Mouse (Mus musculus): ENCODE measurements around the gene Olfr535. TPM values are rescaled to one million over a fixed set of nuclear protein-coding genes. Genes with fewer than 3 reads are reported as not detected.
"Not testable (repeated sequence)": the region's sequence is repeated elsewhere in the genome, so short reads cannot be mapped to it uniquely, and the experiment has no call there.

Olfr535 gene
- polyA plus RNA-seq (2016; fragmentation: Nextera tagmentation; extraction: Ambion mirVana), result not detected in 2 replicates

GRCm38 (mm10) chr7:140483916-140484315, at the start of gene Olfr535:
Gene Olfr535, plus strand, starts transcription at chr7:140484216.
- no peaks in the 10 kb centered on the region for H3K36me3 ChIP-seq
- H3K4me1 ChIP-seq, result no peaks in the 10 kb centered on the region
- no peaks in the 10 kb centered on the region for H3K27me3 ChIP-seq (ENCODE audit: insufficient read depth, poor library complexity, severe bottlenecking)
- DNase-seq (ENCODE audit: low spot score), result no peak
- WGBS, result 74% methylated on average over 1 of the region's 1 CpGs
- H3K27ac ChIP-seq, result no peak within 1 kb of the TSS
- H3K9me3 ChIP-seq, result no peaks in the 10 kb centered on the region
- no peak within 1 kb of the TSS for H3K4me3 ChIP-seq

DNA sequence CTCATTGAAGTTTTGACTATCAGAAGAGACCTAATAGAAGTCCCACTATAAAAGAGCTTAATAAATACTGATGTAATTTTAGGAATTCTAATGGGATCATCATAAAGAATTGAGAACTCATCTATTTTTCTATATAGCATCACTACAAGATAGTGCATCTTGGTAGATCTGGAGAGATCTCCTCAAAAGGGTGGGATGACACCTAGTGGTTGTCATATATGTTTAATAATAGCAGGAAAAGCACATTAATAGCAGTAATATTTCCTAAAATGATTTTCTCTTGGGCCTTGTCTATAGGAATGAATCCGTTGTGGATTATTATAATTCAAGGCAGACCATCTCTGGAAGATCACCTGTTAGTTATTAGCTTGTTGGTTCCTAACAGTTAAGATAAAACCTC, 40.9 kb upstream of the Olfr535 start:
- no peak for DNase-seq (ENCODE audit: low spot score)
- H3K4me3 ChIP-seq, result no peak overlapping the region
- no peaks in the 10 kb centered on the region for H3K36me3 ChIP-seq
- no peaks in the 10 kb centered on the region for H3K9me3 ChIP-seq
- no peak overlapping the region for H3K27ac ChIP-seq
- 74% methylated on average over 1 of the region's 1 CpGs for WGBS
- no peaks in the 10 kb centered on the region for H3K27me3 ChIP-seq (ENCODE audit: insufficient read depth, poor library complexity, severe bottlenecking)
- H3K4me1 ChIP-seq, result no peaks in the 10 kb centered on the region

- not testable (repeated sequence) for DNase-seq (ENCODE audit: low spot score); H3K27ac ChIP-seq; H3K9me3 ChIP-seq; H3K4me1 ChIP-seq; H3K27me3 ChIP-seq (ENCODE audit: insufficient read depth, poor library complexity, severe bottlenecking); H3K4me3 ChIP-seq; H3K36me3 ChIP-seq
- 60% methylated on average over 1 of the region's 1 CpGs for WGBS
Observed at GRCm38 (mm10) chr7:140463070-140463469, 20.9 kb upstream of the Olfr535 start, which contains the start of gene Olfr533. Gene Olfr533, plus strand, starts transcription at chr7:140463370.

DNA sequence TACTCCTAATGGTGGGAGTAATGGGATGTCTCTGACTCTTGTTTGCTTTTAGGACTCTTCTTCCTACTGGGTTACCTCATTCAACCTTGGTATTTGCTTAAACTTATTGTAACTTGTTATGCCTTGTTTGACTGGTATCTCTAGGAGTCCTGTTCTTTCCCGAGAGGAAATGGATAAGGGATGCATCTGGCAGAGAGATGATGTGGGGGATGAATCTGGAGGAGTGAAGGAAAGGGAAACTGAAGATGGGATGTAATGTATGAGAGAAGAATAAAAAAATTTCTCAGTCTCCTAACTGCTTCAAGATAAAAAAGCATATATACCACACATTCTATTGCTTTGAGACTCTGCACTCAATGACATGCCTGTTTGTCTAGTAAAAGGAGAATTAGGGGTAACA, 6.1 kb upstream of the Olfr535 start:
- H3K9me3 ChIP-seq, result peaks cover 6% of the 10 kb centered on the region; the same call in 1 of the 2 replicates
- H3K27me3 ChIP-seq (ENCODE audit: insufficient read depth, poor library complexity, severe bottlenecking), result no peaks in the 10 kb centered on the region
- no peak overlapping the region for H3K4me3 ChIP-seq
- WGBS, result 58% methylated on average over 1 of the region's 1 CpGs
- DNase-seq (ENCODE audit: low spot score), result no peak
- H3K36me3 ChIP-seq, result no peaks in the 10 kb centered on the region
- H3K27ac ChIP-seq, result no peak overlapping the region
- H3K4me1 ChIP-seq, result no peaks in the 10 kb centered on the region

DNA sequence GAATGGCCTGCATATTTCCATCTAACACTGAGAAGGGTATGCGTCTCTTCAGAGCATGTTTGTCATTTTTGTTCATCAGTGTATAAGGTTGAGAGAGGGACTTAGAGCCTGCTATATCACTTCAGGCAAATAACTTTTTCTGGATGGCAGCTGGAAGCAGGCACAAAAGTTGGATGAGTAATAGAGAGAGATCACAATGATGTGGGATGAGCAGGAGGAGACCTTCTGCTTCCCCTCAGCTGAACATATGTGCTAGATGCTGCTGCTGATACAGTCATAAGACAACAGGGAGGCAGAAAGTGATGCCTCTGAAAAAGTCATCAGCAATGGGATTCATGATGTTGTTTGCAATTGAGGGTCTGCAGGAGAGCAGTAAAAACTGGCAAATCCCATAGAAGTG, 5.3 kb upstream of the Olfr535 start:
- WGBS, result 83% methylated on average over 1 of the region's 1 CpGs
- no peaks in the 10 kb centered on the region for H3K27me3 ChIP-seq (ENCODE audit: insufficient read depth, poor library complexity, severe bottlenecking)
- no peak for DNase-seq (ENCODE audit: low spot score)

GRCm38 (mm10) chr7:140488981-140489380, 5.0 kb downstream of the Olfr535 start:
- Histone ChIP-seq H3K36me3 (no peaks in the 10 kb centered on the region), H3K27me3 (ENCODE audit: insufficient read depth, poor library complexity, severe bottlenecking) (no peaks in the 10 kb centered on the region), H3K27ac (no peak overlapping the region), H3K4me3 (no peak overlapping the region), H3K9me3 (no peaks in the 10 kb centered on the region), H3K4me1 (no peaks in the 10 kb centered on the region)
- DNase-seq (ENCODE audit: low spot score), result no peak
- WGBS, result 78% methylated on average over 1 of the region's 1 CpGs

More for the DNA sequence above, 5.3 kb upstream of the Olfr535 start:
- Histone ChIP-seq H3K4me1 (no peaks in the 10 kb centered on the region), H3K36me3 (no peaks in the 10 kb centered on the region), H3K9me3 (peaks cover 6% of the 10 kb centered on the region; the same call in 1 of the 2 replicates), H3K27ac (no peak overlapping the region), H3K4me3 (no peak overlapping the region)

DNA sequence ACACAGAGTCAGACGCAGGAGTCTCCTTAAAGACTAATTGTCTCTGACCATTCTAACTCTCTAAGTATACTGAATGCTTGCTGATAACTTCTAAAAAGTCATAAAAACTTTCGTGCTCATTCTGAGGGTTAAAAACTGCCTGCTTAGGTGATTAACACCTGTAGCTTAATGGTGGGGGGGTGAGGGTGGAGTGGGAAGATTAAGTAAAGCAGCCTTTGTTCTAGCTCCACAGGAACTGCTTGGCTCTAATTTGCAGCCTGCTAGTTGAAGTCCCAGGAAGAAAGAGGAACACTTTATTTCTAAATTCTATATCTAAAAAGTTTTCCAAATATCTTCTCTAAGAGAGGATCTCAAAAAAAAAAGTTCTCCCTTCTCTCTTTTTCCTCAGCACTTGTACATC, 10.2 kb downstream of the Olfr535 start:
- no peaks in the 10 kb centered on the region for H3K27me3 ChIP-seq (ENCODE audit: insufficient read depth, poor library complexity, severe bottlenecking)
- WGBS, result 37% methylated on average over 2 of the region's 2 CpGs
- H3K36me3 ChIP-seq, result no peaks in the 10 kb centered on the region
- no peaks in the 10 kb centered on the region for H3K4me1 ChIP-seq
- no peak overlapping the region for H3K4me3 ChIP-seq
- no peak for DNase-seq (ENCODE audit: low spot score)
- H3K27ac ChIP-seq, result no peak overlapping the region
- no peaks in the 10 kb centered on the region for H3K9me3 ChIP-seq

GRCm38 (mm10) chr7:140494702-140495101, 10.7 kb downstream of the Olfr535 start:
- no peak for DNase-seq (ENCODE audit: low spot score)
- Histone ChIP-seq H3K4me3 (no peak overlapping the region), H3K27ac (no peak overlapping the region), H3K36me3 (no peaks in the 10 kb centered on the region), H3K4me1 (no peaks in the 10 kb centered on the region), H3K27me3 (ENCODE audit: insufficient read depth, poor library complexity, severe bottlenecking) (no peaks in the 10 kb centered on the region), H3K9me3 (no peaks in the 10 kb centered on the region)

DNA sequence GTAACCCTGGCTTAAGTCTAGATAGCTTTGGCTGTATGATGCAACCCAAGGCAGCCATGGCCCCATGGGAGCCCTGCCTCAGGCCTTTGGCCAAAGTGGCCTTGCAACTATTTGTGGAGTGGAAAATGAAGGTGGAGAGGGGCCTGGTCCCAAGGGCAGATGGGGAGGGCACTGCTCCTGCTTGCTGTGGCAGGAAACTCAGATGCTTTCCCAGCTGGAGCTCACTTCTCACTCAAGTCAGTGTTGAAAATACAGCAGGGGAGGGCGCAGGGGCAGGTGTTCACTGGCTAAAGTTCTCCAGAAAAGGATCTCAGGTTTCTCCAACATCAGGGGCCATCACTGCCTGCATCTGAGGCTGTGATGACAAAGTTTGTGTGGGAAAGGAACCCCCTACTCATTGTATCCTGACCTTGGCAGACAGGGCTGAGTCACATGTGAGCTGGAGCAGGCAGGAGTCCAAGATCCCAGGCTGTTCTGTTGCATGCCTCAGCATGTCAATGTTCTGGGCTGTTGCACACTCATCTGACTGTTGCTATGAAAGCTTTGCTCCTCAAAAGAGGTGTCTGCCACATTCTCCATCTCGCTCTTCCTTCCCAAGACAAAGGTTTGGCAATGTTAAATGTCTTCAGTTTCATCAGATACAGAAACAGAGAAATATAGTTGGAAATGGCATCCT, 23.5 kb downstream of the Olfr535 start, which contains the start of gene Olfr536:
TSS of gene Olfr536 (minus strand) at position 51 of the 676 bp plus-strand sequence.
- H3K27me3 ChIP-seq (ENCODE audit: insufficient read depth, poor library complexity, severe bottlenecking); DNase-seq (ENCODE audit: low spot score); H3K9me3 ChIP-seq; H3K36me3 ChIP-seq; H3K4me1 ChIP-seq; H3K27ac ChIP-seq; H3K4me3 ChIP-seq: not testable (repeated sequence)
- 83% methylated on average over 1 of the region's 2 CpGs for WGBS

DNA sequence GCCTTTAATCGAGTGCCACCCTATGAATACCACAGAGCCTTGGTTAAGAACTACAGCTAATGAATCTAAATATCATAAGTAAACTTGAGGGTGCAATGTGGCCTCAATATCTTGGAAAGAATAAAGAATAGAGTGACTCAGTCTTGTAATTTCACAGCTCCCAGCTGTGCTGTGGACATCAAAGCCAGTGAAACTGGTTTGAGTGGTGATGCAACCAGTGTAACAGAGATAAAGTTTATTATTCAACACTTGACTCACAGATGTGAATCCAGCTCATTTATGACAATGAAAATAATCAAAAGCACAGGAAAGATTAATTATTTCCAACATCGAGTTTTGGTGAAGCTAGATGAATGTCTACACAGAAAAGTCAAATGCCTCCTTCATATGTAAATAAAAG, 55.7 kb downstream of the Olfr535 start:
- WGBS, result 72% methylated on average over 2 of the region's 2 CpGs
- Histone ChIP-seq H3K36me3 (no peaks in the 10 kb centered on the region), H3K27ac (no peak overlapping the region), H3K4me1 (no peaks in the 10 kb centered on the region), H3K9me3 (no peaks in the 10 kb centered on the region), H3K4me3 (no peak overlapping the region), H3K27me3 (ENCODE audit: insufficient read depth, poor library complexity, severe bottlenecking) (no peaks in the 10 kb centered on the region)
- no peak for DNase-seq (ENCODE audit: low spot score)

Other genes with a start within 250 kb of the Olfr535 start
- not detected in 2 replicates for gene 5830411N06Rik, start 236.9 kb upstream of the Olfr535 start, polyA plus RNA-seq (2016; fragmentation: Nextera tagmentation; extraction: Ambion mirVana)
- gene Olfr525, start 163.4 kb upstream of the Olfr535 start, polyA plus RNA-seq (2016; fragmentation: Nextera tagmentation; extraction: Ambion mirVana), result not detected in 2 replicates
- not detected in 2 replicates for gene Olfr527, start 150.2 kb upstream of the Olfr535 start, polyA plus RNA-seq (2016; fragmentation: Nextera tagmentation; extraction: Ambion mirVana)
- not detected in 2 replicates for gene Olfr60, start 122.5 kb upstream of the Olfr535 start, polyA plus RNA-seq (2016; fragmentation: Nextera tagmentation; extraction: Ambion mirVana)
- gene Olfr530, start 107.9 kb upstream of the Olfr535 start, polyA plus RNA-seq (2016; fragmentation: Nextera tagmentation; extraction: Ambion mirVana), result not detected in 2 replicates
- gene Olfr531, start 81.3 kb upstream of the Olfr535 start, polyA plus RNA-seq (2016; fragmentation: Nextera tagmentation; extraction: Ambion mirVana), result not detected in 2 replicates
- gene Olfr532, start 62.6 kb upstream of the Olfr535 start, polyA plus RNA-seq (2016; fragmentation: Nextera tagmentation; extraction: Ambion mirVana), result not detected in 2 replicates
- gene Olfr533, start 20.8 kb upstream of the Olfr535 start, polyA plus RNA-seq (2016; fragmentation: Nextera tagmentation; extraction: Ambion mirVana), result not detected in 2 replicates
- gene Olfr536, start 23.2 kb downstream of the Olfr535 start, polyA plus RNA-seq (2016; fragmentation: Nextera tagmentation; extraction: Ambion mirVana), result not detected in 2 replicates
- gene Olfr538, start 83.7 kb downstream of the Olfr535 start, polyA plus RNA-seq (2016; fragmentation: Nextera tagmentation; extraction: Ambion mirVana), result not detected in 2 replicates
- not detected in 2 replicates for gene Olfr46, start 117.1 kb downstream of the Olfr535 start, polyA plus RNA-seq (2016; fragmentation: Nextera tagmentation; extraction: Ambion mirVana)
- gene Olfr61, start 144.8 kb downstream of the Olfr535 start, polyA plus RNA-seq (2016; fragmentation: Nextera tagmentation; extraction: Ambion mirVana), result not detected in 2 replicates
- gene Olfr53, start 162.2 kb downstream of the Olfr535 start, polyA plus RNA-seq (2016; fragmentation: Nextera tagmentation; extraction: Ambion mirVana), result not detected in 2 replicates
- not detected in 2 replicates for gene Olfr539, start 175.7 kb downstream of the Olfr535 start, polyA plus RNA-seq (2016; fragmentation: Nextera tagmentation; extraction: Ambion mirVana)
- gene Olfr45, start 197.7 kb downstream of the Olfr535 start, polyA plus RNA-seq (2016; fragmentation: Nextera tagmentation; extraction: Ambion mirVana), result not detected in 2 replicates
- not detected in 2 replicates for gene Olfr541, start 213.1 kb downstream of the Olfr535 start, polyA plus RNA-seq (2016; fragmentation: Nextera tagmentation; extraction: Ambion mirVana)

All from heart, embryonic 10.5 days (tissue).